Mouse (Mus musculus) urinary bladder, postnatal 36 days (tissue): ENCODE data around the gene Fam196b.

Source experiments
- DNase-seq, 2 experiments: peaks; one replicate each; pipeline ENCODE4 v3.0.0; 2022; ENCODE audit warnings: low spot score in 2 of 2, mixed read lengths in 1 of 2

Gene Fam196b

DNA sequence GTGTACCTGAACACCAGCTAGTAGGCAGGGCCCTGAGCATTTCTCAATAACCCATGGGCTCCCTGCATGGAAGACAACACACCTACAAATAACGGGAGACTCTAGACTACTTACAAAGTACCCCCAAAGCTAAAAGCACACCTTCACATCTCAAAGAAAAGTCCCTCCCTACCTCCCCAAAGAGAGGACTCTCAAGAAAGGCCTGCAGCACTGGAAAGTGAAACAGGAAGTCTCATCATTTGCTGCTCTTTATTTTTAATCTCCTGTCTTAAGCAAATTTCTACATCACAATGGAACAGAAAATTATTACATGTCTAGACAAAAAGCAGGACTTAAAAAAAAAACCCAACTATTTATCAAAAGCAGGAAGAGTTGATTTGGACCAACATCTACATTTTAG is 90.7 kb downstream of the Fam196b start:
- no peak for DNase-seq

DNA sequence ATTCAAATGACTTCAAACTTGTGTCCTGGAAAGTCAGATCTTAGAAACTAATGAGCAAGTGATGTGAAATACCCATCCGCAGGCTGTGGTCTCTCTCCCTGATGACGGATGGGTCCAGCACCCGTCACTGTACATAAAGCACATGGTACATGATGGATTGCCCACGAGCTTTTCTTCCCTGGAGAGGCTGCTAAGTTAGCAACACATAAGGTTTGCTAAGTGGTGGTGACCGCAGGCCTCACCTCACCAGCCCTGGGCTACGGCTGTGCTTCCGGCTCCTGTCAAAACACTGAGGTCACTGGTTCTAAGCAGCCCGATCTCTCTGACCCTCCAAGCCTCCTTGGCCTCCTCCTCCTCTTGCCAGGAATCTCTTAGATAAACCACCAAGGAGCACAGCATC is 91.7 kb downstream of the Fam196b start:
- DNase-seq: no peak

DNA sequence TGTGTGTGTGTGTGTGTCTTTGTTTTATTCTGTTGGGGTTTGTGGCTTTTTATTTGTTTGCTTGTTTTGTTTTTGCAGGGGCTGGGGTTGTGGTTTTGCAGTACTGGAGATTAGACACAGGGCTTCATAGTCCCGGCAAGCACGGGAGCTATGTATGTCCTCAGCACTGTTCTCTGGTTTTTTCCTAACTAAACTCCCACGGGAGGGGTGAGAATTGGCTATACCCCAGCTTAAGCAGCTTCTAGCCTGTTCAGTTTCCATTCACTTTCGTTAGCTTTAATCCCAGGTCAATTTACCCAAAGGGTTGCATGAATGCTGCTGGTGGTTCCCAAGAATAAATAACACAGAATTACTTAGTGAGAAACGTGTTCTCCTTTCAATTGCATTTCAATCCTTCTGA is 92.2 kb downstream of the Fam196b start:
- DNase-seq: no peak

DNA sequence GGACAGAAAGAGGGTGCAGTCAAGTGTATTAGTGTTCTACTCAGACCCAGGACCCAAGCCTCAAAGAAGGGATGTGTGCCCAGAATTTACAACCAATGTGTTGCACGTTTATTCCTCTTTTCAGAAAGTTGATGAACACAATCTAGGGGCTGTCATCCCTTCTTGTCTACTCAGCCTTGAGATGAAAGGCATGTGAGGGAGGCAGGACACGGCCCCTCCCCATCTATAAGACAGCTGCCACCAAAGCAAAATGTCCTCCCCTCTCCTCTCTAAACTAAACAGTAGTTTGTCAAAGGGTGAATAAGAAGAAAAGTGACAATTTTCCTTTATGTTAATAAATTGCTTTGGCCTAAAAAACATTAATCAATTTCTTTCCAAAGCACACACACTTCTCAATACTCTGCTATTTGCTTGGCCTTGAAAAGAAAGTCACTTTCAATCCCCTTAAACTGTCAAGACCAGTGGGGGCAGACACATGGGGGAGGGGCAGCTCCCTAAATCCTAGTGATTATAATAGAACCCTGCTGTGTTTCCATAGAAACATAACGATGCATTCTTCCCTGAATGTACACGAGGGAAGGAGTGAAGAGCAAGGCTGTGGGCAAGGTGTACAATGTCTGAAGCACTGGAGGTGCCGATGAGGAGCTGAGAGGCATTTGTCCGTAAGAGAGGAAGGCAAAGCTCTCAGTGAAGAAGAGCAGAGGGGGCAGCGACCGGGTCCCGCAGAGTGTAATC is 101.4 kb downstream of the Fam196b start:
- DNase-seq: no peak

DNA sequence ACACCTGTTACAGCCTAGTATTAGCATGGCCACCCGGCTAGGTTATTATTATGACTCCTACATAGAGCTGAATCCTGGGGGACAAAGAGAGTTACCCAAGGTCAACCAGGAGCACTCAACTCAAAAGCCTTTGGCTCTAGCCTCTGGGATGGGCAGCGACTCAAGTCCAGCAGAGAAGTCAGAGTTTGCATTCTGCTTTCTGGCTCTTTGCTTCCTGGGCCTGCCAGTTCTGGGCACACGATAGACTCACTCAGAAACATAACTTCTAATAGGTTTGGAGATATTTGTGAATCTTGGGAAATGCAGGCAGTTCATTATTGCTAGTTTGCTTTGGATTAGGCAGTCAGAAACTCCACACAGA is 102.0 kb downstream of the Fam196b start:
- no peak for DNase-seq

DNA sequence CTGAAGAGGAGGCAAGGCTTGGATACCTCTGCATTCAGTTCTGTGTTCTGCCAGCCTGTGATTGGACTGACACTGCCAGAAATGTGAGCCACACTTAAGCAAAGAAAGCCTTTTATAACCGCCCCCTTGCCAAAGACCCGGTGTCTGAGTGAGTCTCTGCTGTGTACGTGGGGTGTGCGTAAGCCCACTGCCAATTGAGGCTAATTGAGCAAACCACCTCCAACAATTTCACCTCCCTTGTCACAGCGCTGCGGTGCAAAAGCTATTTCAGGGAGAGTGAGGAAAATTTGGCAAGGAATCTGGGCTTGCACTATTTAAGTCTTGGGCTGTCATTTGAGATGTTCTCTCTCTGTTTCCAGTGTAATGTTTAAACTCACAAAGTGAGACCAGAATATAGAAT is 106.4 kb downstream of the Fam196b start:
- no peak for DNase-seq

DNA sequence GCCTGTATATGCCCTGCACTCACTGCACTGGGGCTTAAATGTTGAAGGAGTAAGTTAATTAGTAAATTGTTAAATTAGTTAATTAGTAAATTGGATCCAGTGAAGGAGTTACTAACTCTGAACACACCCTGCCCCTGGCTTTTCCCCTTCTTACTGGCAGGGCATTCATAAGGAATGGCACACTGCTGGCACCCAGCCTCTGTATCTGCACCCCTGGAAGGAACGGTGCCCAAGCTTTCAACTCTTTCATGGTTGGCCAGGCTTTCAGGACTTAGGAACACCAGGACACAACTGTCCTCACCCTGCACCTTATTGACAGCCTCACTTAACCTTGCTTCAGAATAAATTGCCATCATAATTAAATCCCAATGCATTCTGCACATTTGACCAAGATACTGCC is 109.9 kb downstream of the Fam196b start:
- DNase-seq: no peak

DNA sequence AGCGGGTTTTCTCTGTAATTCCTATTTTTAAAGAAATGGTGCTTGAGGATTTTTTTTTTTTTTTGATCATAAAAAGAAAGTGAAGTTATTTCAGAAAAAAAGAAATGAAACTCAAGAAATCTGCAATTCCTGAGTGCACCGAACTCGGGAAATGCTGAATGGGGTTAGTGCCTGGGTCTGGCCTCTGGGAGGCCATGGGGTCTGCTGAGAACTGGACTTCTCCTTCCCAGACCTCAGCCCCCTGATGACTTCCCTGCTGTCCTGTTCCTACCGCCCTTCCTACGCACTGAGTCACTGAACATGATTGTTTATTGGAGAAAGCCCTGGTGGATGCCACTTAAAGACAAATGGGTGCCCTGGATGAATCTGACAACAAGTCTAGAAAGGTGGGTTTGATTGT is 112.6 kb downstream of the Fam196b start:
- DNase-seq: no peak

DNA sequence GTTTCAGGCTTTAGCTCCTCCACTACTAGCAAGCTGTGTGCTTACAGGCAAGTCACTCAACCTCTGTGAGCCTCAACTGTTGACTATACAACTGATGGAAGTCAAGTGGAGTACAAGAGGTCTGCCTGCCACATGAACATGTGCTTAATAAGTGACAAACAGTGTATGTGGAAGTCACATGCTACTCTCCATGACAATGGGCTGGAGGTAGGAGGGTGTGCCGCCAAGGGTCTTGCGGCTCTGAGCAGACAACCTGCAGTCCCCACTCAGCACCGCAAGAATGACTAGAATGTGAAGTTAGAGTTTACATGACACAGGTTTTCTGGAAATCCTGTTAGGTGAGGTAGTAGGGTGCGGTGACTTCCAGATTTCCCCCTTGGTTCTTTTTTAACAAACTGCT is 116.3 kb downstream of the Fam196b start:
- no peak for DNase-seq

DNA sequence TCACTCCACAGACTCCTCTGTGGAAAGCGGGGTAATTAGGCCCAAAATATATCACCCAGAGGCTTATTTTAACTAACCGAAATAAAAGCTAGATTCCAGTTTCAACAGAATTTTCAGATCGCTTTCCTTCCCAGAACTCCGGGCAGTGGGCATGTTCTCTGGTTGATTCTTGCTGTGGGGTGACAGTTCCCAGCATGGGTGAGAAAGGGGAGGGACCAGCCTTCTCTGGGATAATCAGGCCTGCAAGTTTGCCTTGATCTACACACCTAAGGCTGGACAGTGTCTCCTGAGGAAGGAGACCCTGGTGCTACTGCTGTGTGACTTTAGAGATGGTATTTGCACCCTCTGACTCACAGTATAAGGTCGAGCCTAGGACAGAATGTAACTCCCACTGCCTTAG is 116.7 kb downstream of the Fam196b start:
- no peak for DNase-seq

DNA sequence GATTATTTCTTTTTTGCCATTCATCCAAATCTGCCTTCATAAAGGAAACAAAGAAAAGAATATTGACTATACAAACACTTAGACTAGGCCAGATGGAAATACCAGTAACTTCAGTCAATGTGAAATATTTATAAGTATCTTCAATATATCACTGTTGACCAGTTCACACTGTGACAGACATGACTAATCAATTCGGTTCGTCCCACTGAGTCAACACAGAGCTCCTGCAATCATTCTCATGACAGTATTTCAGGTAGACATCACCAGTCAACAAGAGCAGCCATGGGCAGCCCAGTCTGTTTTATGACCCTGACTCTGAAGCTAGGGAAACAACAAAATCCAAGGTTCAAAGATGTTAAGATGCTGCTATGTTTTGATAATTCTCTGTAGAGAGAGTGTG is 117.4 kb downstream of the Fam196b start:
- DNase-seq: no peak

DNA sequence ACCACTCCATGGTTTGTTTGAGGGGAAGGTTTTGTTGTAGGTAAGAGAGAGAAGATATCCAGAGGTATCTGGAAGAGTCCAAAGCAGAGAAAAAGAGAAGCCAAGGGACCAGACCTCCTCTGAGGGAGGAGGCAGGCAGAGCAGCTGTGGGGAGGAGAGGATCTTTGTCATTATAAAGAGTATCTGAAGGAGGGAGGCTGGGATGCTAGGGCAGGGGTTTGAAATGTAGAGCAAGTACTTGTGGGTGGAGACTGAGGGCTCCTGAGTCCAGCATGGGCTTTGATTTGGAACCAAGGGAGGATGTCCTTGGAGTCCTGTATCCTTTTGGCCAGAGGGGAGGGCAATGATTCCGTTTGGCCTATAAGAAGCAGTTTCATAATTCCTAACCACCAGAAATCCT is 122.8 kb downstream of the Fam196b start:
- no peak for DNase-seq

DNA sequence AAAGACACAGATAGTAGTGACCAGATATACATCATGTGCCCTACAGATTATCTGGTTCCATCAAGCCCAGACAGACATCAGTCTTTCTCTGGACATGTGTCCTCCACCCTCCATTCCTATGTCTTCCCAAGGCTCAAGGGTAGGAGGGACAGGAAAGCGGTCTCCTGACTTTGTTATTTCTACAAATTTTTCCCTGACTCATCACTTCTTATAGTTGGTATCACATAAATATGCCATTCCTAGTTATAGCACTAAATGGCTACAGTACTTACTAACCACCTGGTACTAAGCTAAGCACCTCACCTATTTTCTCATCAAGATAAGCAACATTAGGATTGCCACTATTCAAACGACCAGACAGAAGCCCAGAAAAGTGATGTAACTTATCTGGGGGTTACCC is 123.8 kb downstream of the Fam196b start:
- DNase-seq: no peak

DNA sequence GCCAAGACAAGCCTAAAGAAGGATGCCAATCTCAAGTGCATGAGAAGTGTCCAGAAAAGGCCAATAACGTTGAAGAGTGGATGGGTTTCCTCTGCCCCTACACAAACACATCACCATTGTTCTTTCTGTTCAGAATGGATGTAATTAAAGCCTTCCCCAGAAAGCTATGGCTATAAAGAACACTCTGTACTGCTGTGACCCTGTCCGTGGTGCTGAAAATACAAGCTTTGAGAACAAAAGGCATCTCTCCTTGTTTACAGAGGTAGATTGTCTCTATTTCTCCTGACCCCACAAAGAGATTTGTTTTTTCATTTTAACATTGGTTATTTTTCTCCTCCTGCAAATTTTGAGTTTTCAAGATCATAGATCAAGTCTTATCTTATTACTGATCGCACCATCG is 133.3 kb downstream of the Fam196b start:
- no peak for DNase-seq

DNA sequence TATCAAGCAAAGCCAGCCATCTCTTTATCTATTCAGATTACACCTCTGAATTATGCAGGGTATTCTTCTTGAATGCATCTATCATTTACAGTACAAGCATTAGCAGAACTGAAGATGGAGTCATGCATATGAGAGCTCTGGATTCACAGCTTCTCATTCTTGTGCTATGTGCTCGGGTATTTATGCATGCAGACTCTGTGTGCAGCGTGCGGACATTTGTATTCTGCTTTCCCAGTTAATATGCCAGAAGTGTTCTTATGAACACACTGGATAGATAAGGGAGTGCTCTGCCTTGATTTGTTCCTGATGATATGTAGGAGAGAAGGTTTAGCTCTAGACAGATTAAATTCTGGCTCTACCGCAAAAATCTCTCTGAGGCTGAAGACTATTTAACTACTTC is 135.3 kb downstream of the Fam196b start:
- no peak for DNase-seq

DNA sequence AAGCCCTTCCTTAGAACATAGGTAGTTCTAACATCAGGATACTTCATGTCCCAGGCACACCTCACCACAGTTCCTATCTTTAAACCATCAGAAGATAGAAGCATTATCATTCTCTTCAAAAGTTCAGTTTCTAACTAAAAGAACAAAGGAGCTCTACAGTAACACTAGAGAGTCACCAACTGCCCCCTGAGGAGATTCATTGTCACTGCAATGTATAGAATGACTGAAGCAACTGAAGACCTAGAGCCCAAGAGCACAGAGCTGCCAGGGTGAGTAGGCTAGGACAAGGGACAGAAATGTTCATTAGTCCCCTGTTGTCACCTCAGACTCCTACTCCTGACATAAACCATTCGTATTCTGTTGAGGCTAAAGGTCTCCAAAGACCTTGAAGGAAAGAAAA is 152.4 kb downstream of the Fam196b start:
- no peak for DNase-seq

DNA sequence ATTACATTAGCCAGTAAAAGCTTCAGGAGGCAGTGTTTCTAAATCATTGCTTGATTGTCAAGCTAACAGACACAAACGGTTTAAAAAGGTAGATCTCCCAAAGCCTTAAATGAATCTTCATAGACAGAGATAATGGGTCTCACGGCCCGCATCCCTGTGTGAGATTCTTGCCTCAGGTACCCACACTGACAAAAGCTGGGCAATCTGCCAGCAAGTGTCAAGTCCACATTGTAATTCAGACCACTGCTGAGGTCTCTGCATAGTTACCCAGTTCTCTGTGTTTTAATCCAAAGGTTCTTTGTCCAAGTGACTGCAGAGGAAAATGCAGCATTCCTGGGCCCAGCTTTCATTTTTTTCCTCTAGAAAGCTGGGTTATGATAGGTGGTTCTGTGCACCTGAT is 153.9 kb downstream of the Fam196b start:
- DNase-seq: no peak

DNA sequence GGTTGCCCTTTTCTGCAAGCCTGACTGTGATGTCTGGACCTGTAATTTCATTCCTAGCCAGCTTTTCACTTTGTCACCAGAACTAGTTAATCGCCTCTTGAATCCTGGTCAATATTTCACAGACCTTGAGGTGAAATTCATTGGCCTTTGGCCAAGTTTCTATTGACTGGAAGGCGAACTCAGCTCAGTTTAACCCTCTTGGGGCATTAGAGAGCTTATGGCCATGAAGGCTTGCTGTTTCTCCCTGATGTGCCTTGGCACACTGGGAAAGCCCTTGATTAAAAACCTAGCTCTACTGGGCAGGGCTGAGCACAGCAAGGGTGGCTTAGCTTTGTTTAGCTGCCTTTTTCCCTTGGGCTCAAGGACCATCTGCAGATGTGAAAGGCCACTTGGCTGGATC is 155.2 kb downstream of the Fam196b start:
- DNase-seq: no peak
